In genomic region chr4:46987809-46988208, GRCm38 (mm10) we compare ENCODE assay signal across 24 mouse cellular contexts. TPM values are rescaled to one million over a fixed set of nuclear protein-coding genes. Genes with fewer than 3 reads are reported as not detected.
"Had no signal": no experiment of that assay in that cellular context is flagged by ENCODE, and none has a peak within 500 bp of the region (broad histone marks: within the 10 kb centered on the region; RNA-seq: fewer than 3 reads in every experiment).

No protein-coding gene starts in this region.

- H3K9ac ChIP-seq: heart, embryonic 12.5 days; hindbrain, embryonic 12.5 days; hindbrain, embryonic 14.5 days; intestine, embryonic 15.5 days; limb, embryonic 12.5 days had no signal

- H3K9me3 ChIP-seq: heart, embryonic 10.5 days; heart, embryonic 12.5 days; hindbrain, embryonic 10.5 days; hindbrain, embryonic 12.5 days; intestine, embryonic 15.5 days; limb, embryonic 10.5 days; limb, embryonic 12.5 days had no signal

- H3K4me3 ChIP-seq: gastrocnemius, adult 2 months; heart, embryonic 10.5 days; heart, embryonic 12.5 days; hindbrain, embryonic 10.5 days; hindbrain, embryonic 12.5 days; intestine, embryonic 15.5 days; layer of hippocampus, adult 2 months; limb, embryonic 10.5 days; limb, embryonic 12.5 days had no signal

- DNase-seq: gastrocnemius, adult 2 months; gastrocnemius, postnatal 10 days; gastrocnemius, postnatal 25 days; heart, adult 18-20 months; heart, postnatal 10 days; heart, postnatal 4 days; kidney, adult 18-20 months; kidney, adult 8-10 months; kidney, postnatal 10 days; kidney, postnatal 25 days; kidney, postnatal 4 days had no signal

- ATAC-seq: hindbrain, embryonic 16.5 days; inflammation-experienced regulatory T-cells, adult 6 months; intestine, postnatal 0 days had no signal

- H3K4me2 ChIP-seq: heart, embryonic 12.5 days; hindbrain, embryonic 12.5 days; hindbrain, embryonic 14.5 days; intestine, embryonic 15.5 days; limb, embryonic 12.5 days had no signal

- H3K36me3 ChIP-seq: heart, embryonic 10.5 days; heart, embryonic 12.5 days; hindbrain, embryonic 10.5 days; hindbrain, embryonic 12.5 days; intestine, embryonic 15.5 days; limb, embryonic 10.5 days; limb, embryonic 12.5 days had no signal

- H3K27ac ChIP-seq: gastrocnemius, adult 2 months; heart, embryonic 10.5 days; hindbrain, embryonic 10.5 days; hindbrain, embryonic 12.5 days; hindbrain, embryonic 14.5 days; intestine, embryonic 15.5 days; layer of hippocampus, adult 2 months; limb, embryonic 10.5 days; limb, embryonic 12.5 days had no signal

RNA-seq across cellular contexts. Expression of gene Gabbr2, which starts 3.9 kb away (rescaled TPM):
- total RNA-seq: granulocyte monocyte progenitor cell, adult 5-6 weeks; heart, adult 18-20 months had no signal
- polyA plus RNA-seq: inflammation-experienced regulatory T-cells, adult 6 months had no signal
